Mouse (Mus musculus) liver, embryonic 14.5 days (tissue): Measurements from ENCODE around the gene Gmds.

Source experiments
- CTCF ChIP-seq: IDR thresholded peaks from 2 replicates; pipeline ENCODE4 v1.5.1; 2016; ENCODE audit warnings: antibody characterized with exemption, low read depth, control low read depth
- EP300 ChIP-seq: IDR thresholded peaks from 2 replicates; pipeline ENCODE4 v1.6.1; 2016; ENCODE audit warnings: antibody characterized with exemption, low read depth

DNA sequence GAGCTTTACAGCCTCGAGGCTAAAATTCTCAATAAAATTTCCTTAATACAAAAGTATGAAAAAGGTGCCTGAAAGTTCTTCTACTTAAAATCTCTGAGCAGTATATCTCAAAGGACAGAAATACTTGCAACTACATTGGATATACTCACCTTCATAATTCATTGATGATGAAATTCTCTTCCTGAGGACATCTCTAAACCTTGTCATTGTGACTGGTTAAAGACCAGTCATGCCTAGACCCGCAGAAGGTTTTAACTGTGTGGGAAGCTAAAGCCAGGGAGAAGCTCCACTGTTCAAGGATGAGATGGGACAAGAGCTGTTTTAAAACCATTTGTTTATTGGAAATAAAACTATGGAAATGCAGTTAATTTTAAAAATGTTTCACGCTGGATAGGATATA is 558.2 kb downstream of the Gmds start:
- TF ChIP-seq CTCF (no peak), EP300 (no peak)
